Mouse (Mus musculus): ENCODE measurements around the gene Ccl12.

DNA sequence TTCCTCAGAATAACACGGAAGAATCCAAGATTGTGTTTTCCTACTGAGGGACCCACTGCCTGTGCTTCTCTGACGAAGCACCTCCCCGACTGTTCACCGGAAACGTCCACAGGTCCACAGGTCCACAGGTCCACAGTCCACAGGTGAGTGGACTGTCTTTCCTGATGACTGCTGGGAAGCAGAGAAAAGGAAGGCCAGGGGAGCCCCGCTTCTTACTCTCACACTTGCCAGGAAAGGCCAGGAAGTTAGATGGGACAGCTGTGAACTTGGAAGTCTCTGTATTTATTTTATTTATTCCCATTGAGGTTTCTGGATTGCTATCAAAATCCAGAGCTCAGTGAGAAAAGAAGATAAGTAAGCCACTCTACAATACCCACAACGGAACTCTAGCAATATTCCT, 47.8 kb upstream of the Ccl12 start:
- TF ChIP-seq CTCF (IDR thresholded peaks at IDR 0.05; ENCODE audit: borderline replicate concordance, insufficient read depth, low read depth, low read length) (no peak), POLR2A (IDR thresholded peaks at IDR 0.05; ENCODE audit: borderline replicate concordance, insufficient read depth, low read length) (no peak)

All from cerebellum, adult 2 months (tissue).